Mouse (Mus musculus): Measurements from ENCODE around the gene Atxn2l. TPM values are rescaled to one million over a fixed set of nuclear protein-coding genes. Genes with fewer than 3 reads are reported as not detected.

Atxn2l gene
- total RNA-seq (2021), result 100 to 1,000 TPM; 164 to 165 TPM

GRCm38 (mm10) chr7:126503273-126503878, at the start of gene Atxn2l:
Atxn2l (minus strand) TSS chr7:126503437.
- intact Hi-C loops (cut with DNase I), result no loop called here

GRCm38 (mm10) chr7:126545631-126546030, 42.4 kb upstream of the Atxn2l start:
- no peak for DNase-seq
- intact Hi-C loops (cut with DNase I), result no loop called here

More at GRCm38 (mm10) chr7:126503273-126503878, at the start of gene Atxn2l:
- peak; percentile 100 for DNase-seq

- no peak for DNase-seq
- intact Hi-C loops (cut with DNase I), result no loop called here
These were observed 38.4 kb upstream of the Atxn2l start for GRCm38 (mm10) chr7:126541661-126542060.

- intact Hi-C loops (cut with DNase I), result no loop called here
- DNase-seq, result no peak
These were observed 34.8 kb upstream of the Atxn2l start for GRCm38 (mm10) chr7:126537820-126538585.

- intact Hi-C loops (cut with DNase I), result no loop called here
- no peak for DNase-seq
These were observed 33.2 kb upstream of the Atxn2l start for GRCm38 (mm10) chr7:126536466-126536865.

- no peak for DNase-seq
- intact Hi-C loops (cut with DNase I), result no loop called here
These were observed 32.5 kb upstream of the Atxn2l start for GRCm38 (mm10) chr7:126535766-126536165.

GRCm38 (mm10) chr7:126533434-126533833, 30.2 kb upstream of the Atxn2l start:
- intact Hi-C loops (cut with DNase I), result no loop called here
- no peak for DNase-seq

GRCm38 (mm10) chr7:126528166-126528577, 24.9 kb upstream of the Atxn2l start:
- intact Hi-C loops (cut with DNase I), result loop anchor here (2.0 to 10.0 kb wide), 3 partner anchors 47 to 206 kb away; no protein-coding TSS in a partner anchor
- DNase-seq, result peak; percentile 33

GRCm38 (mm10) chr7:126523316-126523715, 20.1 kb upstream of the Atxn2l start:
- intact Hi-C loops (cut with DNase I), result loop anchor here (10.0 kb wide), 1 partner anchor 119 kb away; no protein-coding TSS in a partner anchor
- no peak for DNase-seq

- peak; percentile 46 for DNase-seq
These were observed 16.3 kb upstream of the Atxn2l start for GRCm38 (mm10) chr7:126519513-126519912.

GRCm38 (mm10) chr7:126518261-126518941, 15.2 kb upstream of the Atxn2l start:
- intact Hi-C loops (cut with DNase I), result no loop called here
- no peak for DNase-seq

More at GRCm38 (mm10) chr7:126519513-126519912, 16.3 kb upstream of the Atxn2l start:
- intact Hi-C loops (cut with DNase I), result no loop called here

- intact Hi-C loops (cut with DNase I), result no loop called here
- no peak for DNase-seq
These were observed 8.1 kb upstream of the Atxn2l start for GRCm38 (mm10) chr7:126511287-126511686.

GRCm38 (mm10) chr7:126507126-126507778, 4.0 kb upstream of the Atxn2l start:
- intact Hi-C loops (cut with DNase I), result no loop called here

GRCm38 (mm10) chr7:126504913-126505312, 1.7 kb upstream of the Atxn2l start:
- intact Hi-C loops (cut with DNase I), result no loop called here
- no peak for DNase-seq

More at GRCm38 (mm10) chr7:126507126-126507778, 4.0 kb upstream of the Atxn2l start:
- DNase-seq, result no peak

- intact Hi-C loops (cut with DNase I), result no loop called here
- no peak for DNase-seq
These were observed 486 bp downstream of the Atxn2l start for GRCm38 (mm10) chr7:126502751-126503150.

- intact Hi-C loops (cut with DNase I), result no loop called here
- peak; percentile 99 for DNase-seq
These were observed 1.1 kb downstream of the Atxn2l start for GRCm38 (mm10) chr7:126502023-126502741.

GRCm38 (mm10) chr7:126501684-126502022, 1.6 kb downstream of the Atxn2l start:
- intact Hi-C loops (cut with DNase I), result no loop called here
- DNase-seq, result no peak

- intact Hi-C loops (cut with DNase I), result no loop called here
- no peak for DNase-seq
These were observed 3.8 kb downstream of the Atxn2l start for GRCm38 (mm10) chr7:126499416-126499815.

- intact Hi-C loops (cut with DNase I), result no loop called here
- DNase-seq, result no peak
These were observed 5.3 kb downstream of the Atxn2l start for GRCm38 (mm10) chr7:126497966-126498365.

- DNase-seq, result no peak
- intact Hi-C loops (cut with DNase I), result no loop called here
These were observed 6.8 kb downstream of the Atxn2l start for GRCm38 (mm10) chr7:126496475-126496874.
